Mouse (Mus musculus): Measurements from ENCODE around the gene Cela2a.
"Not testable (repeated sequence)": the region's sequence is repeated elsewhere in the genome, so short reads cannot be mapped to it uniquely, and the experiment has no call there.

The Cela2a gene

DNA sequence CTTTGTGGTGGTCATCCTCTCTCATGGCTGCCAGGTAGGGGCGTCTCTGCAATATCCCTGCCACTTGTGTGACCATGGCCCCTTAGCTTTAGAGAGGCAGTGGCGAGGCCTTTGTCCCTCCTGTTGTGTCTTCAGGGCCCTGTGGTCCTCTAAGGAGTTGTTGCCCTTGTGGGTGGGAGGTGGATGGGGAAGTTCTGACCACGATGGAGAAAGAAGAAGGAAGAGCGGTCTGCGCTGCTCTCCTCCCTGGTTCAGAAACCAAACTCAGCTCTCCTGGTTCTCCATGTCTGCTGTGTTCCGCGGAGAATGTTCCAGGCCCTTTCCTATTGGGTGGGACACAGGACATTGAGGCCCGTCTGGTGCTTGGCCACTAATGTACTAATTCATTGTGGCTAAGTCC, 20.1 kb downstream of the Cela2a start:
- no peak for DNase-seq (ENCODE audit: extremely low spot score, low read depth, low spot score)

DNA sequence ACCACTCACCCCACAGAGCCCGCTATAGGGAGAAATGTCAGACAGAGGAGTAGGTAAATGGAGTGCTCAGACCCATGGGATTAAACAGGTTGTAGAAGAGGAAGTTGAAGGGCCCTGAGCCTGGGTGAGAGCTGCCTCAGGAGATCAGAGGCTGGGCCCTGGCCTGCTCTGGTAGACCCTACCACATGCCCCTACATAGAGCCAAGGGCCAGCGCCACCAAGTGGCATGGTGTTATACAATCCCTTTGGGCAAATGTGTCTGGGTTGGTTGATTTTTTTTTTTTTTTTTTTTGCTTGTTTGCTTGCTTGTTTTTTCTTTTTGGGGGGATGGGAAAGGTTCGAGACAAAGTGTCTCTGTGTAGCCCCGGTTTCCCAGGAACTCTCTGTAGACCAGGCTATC, 21.9 kb downstream of the Cela2a start:
- DNase-seq (ENCODE audit: extremely low spot score, low read depth, low spot score), result no peak

DNA sequence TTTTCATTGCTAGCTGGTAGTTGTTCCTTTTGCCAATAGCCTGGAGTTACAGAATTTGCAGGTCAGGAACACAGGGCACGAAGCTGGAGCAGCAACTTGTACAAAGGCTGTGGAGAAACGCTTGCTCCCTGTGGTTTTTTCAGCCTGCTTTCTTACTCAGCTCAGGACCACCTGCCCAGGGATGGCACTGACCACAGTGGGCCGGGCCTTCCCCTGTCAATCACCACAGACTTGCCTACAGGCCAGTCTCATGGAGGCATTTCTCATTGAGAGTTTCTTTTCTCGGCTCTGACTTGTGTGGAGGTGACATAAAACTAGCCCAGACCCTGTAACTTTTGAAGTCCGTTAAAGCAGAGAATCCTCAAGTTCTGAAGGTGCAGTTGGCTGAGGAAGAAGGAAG, 28.4 kb downstream of the Cela2a start:
- DNase-seq (ENCODE audit: extremely low spot score, low read depth, low spot score), result no peak

DNA sequence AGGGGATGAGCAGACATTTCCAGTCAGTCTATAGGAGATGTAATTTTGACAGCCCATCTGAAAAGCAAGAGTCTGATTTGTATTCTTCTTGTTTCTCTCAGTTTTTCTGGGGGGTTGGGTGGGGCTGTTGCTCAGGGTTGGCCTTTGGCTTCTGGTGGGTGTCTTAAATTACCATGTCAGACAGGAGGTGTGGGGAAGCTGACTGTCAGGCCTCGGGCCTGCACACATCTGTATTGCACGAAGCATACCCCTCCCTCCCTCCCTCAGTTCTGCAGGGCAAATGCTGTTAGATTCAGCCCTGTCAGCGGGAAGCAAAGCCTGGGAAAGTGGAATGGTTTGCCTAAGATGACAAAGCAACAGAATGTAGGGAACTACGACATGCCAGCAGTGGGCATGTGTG, 29.0 kb downstream of the Cela2a start:
- DNase-seq (ENCODE audit: extremely low spot score, low read depth, low spot score), result no peak

DNA sequence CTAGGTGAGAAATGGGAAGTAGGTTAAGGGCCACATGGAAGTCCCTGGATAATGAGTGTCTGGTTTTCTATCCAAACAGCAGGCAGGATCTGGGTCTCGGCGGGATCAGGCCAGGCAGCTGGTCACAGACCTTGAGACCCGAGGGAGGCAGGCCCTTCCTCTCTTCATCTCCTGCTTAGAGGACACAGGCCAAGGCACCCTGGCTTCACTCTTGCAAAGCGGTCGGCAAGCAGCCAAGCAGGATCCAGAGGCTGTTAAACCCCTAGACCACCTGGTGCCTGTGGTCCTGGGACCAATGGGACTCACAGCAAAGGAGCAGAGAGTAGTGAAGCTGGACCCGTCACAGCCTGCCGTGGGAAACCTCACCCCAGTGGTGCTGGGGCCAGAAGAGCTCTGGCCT, 29.6 kb downstream of the Cela2a start:
- no peak for DNase-seq (ENCODE audit: extremely low spot score, low read depth, low spot score)

DNA sequence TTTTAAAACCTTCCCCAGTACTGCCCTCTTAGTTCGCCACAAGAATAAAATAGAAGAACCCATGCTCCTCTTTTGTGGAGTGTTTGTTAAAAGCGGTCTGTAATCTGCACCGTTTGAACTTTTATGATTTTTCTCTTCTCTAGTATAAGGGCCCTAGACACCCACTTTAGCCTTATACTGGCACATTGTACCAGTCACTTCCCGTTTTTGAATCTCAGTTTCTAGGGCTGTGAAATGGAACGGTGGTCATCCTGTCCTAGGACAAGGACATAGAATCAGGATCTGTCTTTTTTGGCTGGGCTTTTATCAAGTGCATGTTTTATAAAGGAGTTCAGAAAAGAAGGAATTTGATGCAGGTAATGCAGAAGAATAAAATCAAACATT, 31.8 kb downstream of the Cela2a start:
- DNase-seq (ENCODE audit: extremely low spot score, low read depth, low spot score), result no peak

DNA sequence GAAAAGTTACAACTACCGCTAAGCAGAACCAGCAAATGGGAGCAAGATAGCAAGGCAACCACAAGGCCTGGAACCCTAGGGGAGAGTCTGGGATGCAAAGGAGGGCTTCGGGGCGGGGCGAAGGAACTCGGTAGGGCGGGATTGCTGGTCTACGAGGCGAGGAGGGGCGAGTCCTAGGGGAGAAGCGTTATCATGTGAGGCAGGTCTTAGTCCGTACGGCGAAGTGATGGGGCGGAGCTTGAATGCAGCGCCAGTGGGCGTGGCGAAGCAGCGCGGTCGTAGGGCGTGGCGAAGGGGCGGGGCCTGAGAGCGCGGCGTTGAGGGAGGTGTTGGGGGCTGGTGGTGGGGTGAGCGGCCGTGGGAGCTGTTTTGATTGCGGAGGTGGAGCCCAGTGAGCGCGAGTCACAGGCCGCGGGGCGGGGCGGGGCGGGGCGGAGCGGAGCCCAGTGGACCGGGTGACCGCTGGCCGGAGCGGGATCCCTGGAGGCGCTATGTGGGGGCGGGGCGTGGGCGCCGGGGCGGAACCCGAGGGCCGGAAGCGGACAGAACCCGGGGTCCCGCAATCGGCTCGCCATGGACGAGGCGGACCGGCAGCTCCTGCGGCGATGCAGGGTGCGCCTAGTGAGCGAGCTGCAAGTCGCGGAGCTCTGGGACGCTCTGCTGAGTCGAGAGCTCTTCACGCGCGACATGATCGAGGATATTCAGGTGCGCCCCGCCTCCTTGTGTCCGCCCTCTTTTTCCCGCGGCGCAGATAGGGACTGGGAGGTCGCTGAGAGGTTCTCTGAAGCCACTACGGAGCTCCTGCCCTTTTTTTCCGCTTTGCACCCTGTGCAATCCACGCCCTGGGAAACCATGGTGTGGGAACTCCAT, 32.4 kb downstream of the Cela2a start, which contains the start of gene Casp9:
Gene Casp9, plus strand, starts transcription at position 331 of the 870 bp plus-strand sequence.
- peak; percentile 87 for DNase-seq (ENCODE audit: extremely low spot score, low read depth, low spot score)

DNA sequence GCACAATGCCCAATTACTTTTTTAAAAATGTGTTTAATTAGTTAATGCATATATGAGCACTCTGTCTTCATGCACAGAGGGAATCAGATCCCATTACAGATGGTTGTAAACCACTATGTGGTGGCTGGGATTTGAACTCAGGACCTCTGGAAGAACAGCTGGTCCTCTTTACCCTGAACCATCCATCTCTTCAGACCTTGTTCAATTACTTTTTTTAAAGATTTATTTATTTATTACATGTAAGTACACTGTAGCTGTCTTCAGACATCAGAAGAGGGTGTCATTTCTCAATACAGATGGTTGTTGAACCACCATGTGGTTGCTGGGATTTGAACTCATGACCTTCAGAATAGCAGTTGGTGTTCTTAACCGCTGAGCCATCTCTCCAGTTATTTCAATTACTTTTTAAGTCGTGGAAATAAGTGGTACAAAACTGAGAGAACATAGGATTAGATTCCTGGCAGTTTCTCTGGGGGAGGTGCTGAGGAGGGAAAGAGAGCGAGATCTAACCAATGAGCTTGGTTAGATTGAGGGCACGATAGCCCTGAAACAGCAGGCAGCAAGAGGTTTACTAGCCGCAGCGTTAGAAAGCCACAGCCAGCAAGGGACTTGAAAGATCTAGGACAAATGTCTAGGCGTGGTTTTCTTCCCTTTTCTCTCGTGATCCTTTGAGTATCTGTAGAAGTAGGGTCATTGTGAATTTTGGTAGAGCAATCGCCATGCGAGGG, 33.2 kb downstream of the Cela2a start:
- no peak for DNase-seq (ENCODE audit: extremely low spot score, low read depth, low spot score)

DNA sequence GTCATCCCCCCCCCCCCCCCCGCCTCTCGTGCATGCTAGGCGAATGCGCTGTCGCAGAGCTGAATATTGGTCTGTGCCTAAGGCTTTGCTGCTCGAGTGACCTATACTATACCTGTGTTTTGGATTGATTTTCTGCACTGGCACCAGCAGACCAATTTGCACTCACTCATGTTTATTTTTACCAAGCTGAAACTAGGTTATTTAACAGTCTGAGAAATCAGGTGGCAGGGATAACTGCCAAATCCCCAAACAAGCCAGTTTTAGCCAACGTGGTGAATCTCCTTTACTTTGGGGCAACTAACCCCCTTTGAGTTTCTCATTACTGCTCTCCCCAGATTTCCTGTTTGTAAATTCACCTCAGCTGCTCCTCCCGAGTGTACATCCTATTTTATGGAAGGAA, 34.0 kb downstream of the Cela2a start:
- no peak for DNase-seq (ENCODE audit: extremely low spot score, low read depth, low spot score)

DNA sequence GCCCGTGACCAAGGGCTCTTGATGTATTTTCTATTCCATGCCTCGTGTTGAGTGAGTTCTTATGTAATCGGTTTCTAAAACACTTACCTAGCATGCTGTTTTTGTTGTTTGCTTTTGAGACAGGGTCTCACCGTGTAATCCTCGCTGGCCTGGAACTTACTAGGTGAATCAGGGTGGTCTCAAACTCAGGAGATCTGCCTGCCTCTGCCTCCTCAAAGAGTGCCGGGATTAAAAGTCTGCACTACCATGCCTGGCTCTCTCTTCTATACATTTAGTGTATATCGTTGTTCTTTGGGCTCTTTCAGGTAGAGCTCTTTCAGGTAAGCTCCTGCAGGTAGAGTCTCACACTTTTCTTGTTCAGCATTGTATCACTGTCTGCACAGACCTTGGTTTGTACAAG, 34.5 kb downstream of the Cela2a start:
- no peak for DNase-seq (ENCODE audit: extremely low spot score, low read depth, low spot score)

DNA sequence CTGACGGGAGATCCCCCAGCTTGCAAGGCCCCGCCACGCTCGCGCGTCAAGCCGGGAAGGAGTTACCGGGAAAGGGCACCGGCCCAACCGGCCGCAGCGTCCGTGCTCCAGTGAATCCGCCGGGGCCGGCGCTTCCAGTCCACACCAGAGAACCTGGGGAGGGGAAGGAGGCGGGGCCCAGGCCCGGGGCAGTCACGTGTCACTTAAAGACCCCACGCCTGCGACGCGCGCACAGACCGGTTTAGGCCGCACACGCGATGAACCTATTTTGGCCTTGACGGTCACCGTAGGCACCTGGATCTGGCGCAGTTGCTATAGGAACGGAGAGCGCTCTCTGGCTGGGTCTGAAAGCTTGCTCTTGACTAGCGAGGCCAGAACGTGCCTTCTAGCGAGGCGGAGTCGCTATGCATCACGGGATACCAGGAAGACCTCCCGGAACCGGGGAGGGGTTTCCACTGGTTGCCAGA, 35.4 kb downstream of the Cela2a start, which contains the start of gene Dnajc16:
Gene Dnajc16, minus strand, starts transcription at position 408 of the 467 bp plus-strand sequence.
- peak; percentile 98 for DNase-seq (ENCODE audit: extremely low spot score, low read depth, low spot score)

DNA sequence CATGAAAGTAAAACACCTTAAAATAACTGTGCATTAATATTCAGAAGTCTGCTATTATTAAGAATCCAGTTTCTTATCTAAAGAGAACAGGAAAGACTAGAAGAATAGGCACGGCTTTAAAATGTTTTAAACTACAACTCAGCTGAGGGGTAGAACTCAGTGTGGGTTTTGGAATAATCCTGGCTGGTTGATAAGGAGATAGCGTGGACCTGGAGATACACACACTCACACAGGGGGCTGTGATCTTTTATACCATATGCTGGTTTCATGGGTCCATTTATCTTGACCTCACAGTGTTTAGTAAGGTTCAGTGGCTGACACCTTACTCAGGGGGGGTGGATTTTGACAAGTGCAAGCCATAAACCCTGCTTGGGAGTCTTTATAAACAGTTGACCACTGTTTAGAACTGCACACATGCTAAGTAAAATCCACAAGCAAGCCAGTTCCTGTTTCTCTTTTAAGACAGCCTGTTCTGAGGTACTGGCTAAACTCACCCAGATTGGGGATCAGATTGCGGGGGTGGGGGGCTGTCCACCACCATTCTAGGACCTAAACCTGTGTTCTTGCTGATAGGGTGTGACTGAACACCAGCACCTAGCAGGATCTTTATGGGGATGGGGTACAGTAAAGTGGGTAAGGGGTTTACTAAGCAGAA, 36.3 kb downstream of the Cela2a start:
- no peak for DNase-seq (ENCODE audit: extremely low spot score, low read depth, low spot score)

DNA sequence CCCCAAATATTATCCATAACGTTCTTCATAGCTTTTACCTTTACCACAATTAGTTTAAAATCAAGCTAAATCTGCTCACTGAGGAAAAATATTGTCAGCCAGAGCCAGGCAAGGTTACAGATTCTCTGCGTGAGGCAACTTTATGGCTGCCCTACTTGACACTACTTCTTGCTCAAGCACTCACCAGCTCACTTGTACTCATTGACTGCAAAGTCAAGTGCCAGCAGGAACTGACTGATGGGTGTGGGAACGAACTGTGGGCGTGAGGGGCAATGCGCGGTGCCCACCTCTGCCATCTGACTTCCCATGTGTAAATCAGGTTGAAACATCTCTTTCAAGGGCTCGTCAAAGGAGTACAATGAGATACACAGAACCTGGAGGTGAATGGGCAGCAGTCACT, 38.5 kb downstream of the Cela2a start:
- no peak for DNase-seq (ENCODE audit: extremely low spot score, low read depth, low spot score)

DNA sequence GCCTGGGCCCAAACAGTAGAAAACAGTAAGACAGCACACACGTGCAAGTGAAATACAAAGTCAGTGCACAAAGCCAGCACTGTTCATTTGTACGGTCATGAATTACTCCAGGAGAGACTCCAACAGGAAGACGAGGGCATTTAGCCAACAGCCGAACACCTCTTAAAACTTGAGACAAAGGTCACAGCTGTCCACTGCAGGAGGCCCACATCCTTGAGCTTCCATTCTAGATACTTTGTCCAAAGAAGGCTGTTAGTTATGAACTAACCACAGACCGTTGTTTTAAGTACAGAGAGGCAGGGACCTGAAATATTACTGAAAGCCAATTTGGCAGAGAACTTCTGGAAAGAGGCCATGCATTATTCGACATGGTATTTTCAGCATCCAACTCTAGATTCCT, 38.9 kb downstream of the Cela2a start:
- DNase-seq (ENCODE audit: extremely low spot score, low read depth, low spot score), result no peak

DNA sequence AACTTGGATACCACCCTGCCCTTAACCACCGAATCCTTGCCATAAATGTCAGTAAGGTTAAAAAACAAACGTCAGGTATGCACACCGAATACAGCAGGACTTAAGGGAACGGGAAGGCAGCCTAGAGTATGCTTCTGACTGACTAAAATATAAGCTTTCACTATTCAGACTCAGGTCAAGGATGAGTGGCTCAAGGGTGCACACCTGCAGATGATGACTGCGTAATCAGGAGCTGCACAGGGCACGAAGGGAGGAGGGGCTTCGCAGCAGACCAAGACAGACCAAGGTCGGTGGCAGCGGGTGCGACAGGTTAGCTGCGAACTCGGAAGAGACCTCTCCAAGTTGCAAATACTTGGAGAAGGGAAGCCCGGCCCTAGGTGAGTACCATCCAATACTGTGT, 39.8 kb downstream of the Cela2a start:
- no peak for DNase-seq (ENCODE audit: extremely low spot score, low read depth, low spot score)

DNA sequence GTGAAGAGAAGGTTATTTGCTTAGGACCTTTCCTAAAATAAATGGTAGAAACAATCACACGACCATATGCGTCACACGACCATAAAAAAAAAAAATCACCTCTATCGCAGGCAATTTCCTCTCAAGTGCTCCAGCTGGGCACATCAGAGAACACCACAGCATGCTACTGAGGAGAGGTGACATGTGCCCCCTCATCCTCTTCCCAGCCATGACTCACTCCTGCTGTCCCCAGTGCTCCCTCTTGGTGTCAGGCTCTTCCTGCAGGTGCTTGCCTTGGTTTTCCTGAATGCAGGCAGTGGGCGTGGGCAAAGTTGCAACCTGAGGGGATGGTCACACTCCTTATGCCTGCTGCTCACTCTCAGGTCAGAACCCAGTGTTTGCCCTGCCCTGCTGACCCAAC, 41.1 kb downstream of the Cela2a start:
- DNase-seq (ENCODE audit: extremely low spot score, low read depth, low spot score), result no peak

DNA sequence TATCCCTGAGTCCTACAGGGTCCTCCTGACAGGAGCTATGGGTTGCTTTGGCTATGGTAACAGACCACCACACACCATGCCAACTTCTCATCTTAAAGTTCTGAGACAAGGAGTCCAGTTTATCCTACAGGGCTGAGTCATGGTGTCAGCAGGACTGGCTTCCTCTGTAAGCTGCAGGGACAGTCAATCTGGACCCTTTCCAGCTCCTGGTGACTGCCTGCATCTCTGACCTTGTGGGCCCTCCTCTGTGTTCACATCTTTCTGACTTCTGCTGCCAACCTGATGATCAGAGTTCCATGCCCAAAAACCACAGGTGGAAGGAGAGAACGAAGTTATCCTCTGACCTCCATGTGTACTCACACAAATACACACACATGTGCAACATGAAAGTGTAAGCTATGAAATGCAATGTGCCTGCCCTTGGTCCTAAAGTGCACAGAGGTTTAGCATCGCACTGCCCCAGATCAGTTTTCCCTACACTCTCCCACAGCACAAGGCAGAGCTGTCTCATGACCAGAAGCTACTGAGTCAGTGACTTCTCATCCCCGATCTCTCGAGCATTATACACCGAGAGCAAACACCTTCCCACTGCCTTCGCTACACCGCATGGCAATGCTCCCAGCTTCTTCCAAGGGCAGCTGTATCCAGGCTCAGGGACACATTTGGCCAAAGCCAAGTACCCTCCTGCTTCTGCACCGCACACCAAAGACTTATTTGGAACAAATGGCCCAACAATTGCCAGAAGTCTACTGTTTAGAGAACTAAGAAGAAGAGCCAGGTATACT, 44.6 kb downstream of the Cela2a start:
- DNase-seq (ENCODE audit: extremely low spot score, low read depth, low spot score), result no peak

DNA sequence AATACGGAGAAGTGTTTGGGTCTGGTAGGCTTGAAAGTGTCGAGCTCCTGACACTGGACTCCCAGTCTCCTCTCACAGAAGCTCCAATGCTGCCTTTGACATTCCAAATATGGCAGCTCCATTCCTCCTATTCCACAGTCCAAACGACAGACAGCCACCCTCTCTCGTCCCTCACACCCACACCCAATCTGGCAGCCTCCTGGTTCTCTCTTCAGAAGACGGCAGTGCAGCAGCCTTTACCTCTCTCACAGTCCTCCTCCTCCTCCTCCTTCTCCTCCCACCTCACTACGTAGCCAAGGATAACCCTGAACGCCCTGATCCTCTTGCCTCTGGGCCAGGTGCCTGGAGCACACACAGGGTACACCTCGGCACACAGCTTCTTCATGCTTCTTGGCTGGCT, 46.1 kb downstream of the Cela2a start:
- no peak for DNase-seq (ENCODE audit: extremely low spot score, low read depth, low spot score)

DNA sequence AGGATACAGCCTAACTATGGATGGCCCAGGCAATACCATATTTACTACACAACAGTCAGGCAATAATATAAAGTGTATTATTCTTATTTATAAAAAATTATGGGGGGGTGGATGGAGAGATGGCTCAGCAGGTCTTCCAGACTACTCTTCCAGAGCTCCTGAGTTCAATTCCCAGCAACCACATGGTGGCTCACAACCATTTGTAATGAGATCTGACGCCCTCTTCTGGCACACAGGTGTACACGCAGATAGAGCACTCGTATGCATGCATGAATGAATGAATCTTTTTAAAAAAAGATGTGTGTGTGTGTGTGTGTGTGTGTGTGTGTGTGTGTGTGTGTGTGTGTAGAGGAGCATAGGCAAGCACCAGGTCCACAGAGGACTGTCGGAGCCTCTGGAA, 52.9 kb downstream of the Cela2a start:
- DNase-seq (ENCODE audit: extremely low spot score, low read depth, low spot score), result not testable (repeated sequence)

DNA sequence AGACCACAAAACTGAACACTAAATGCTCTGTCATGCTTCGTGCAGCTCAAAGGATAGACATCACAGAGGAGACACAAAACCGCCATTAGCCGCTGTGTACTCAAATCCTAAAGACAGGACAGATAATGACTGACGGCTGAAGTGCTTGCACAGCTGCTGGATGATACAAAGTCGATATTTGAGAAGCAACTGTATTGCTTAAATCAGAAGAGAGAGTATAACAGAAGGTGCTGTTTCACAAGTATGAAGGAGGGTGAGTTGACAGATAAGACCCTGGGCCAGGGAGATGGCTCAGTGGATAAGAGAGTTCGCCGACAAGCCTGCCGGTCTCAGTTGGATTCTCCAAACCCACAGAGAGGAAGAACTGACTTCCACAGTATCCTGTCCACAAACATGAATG, 54.1 kb downstream of the Cela2a start:
- no peak for DNase-seq (ENCODE audit: extremely low spot score, low read depth, low spot score)

All from hindlimb bud, embryonic 11.5 days (tissue).